Comparison of ENCODE assay signal across 24 mouse cellular contexts in genomic region chr8:107007795-107008194, GRCm38 (mm10). TPM values are rescaled to one million over a fixed set of nuclear protein-coding genes. Genes with fewer than 3 reads are reported as not detected.
DNase-seq lines count a peak whose midpoint lies in the region; ATAC-seq lines count a peak whose summit lies in the region.
"Had no signal": no experiment of that assay in that cellular context is flagged by ENCODE, and none has a peak within 500 bp of the region (broad histone marks: within the 10 kb centered on the region; RNA-seq: fewer than 3 reads in every experiment).

No protein-coding gene starts in this region.

- no peak overlapping the region for H3K4me3 ChIP-seq in intestine, embryonic 16.5 days (ENCODE audit: low read length)
- H3K4me3 ChIP-seq: embryonic facial prominence, embryonic 10.5 days; forebrain, embryonic 13.5 days; heart, embryonic 13.5 days; hindbrain, embryonic 15.5 days had no signal

- peak; percentile 38 to 60 for DNase-seq in frontal cortex, adult 2 months (ENCODE audit: extremely low spot score in 1 of 2, low spot score in 1 of 2)
- DNase-seq in frontal cortex, postnatal 10 days (ENCODE audit: low spot score in 2 of 2), result no peak
- DNase-seq in left cerebral cortex, adult 18-20 months (ENCODE audit: low spot score in 2 of 2), result peak; percentile 12 to 30
- no peak for DNase-seq in left cerebral cortex, postnatal 10 days (ENCODE audit: extremely low spot score in 1 of 2, low spot score in 2 of 2)
- peak; percentile 65 for DNase-seq in brain, adult 2 months (ENCODE audit: low read depth, low spot score)
- DNase-seq in left cerebral cortex, postnatal 25 days (ENCODE audit: low spot score in 2 of 2), result peak; percentile 31 to 70
- DNase-seq: adrenal gland, postnatal 10 days; cerebellum, adult 2 months; cerebellum, postnatal 10 days; forebrain, postnatal 0 days; gastrocnemius, postnatal 36 days; heart, adult 11 months; heart, postnatal 36 days had no signal

- WGBS in intestine, embryonic 16.5 days, result 77% methylated on average over 3 of the region's 3 CpGs

- no peaks in the 10 kb centered on the region; the same call in 1 of the 2 replicates for H3K36me3 ChIP-seq in intestine, embryonic 16.5 days (ENCODE audit: control insufficient read depth, insufficient read depth, low read length)

- no peaks in the 10 kb centered on the region for H3K27me3 ChIP-seq in intestine, embryonic 16.5 days (replicated peaks; ENCODE audit: control insufficient read depth, insufficient read depth, low read length)
- H3K27me3 ChIP-seq: forebrain, embryonic 13.5 days; heart, embryonic 13.5 days; hindbrain, embryonic 15.5 days had no signal

- H3K4me2 ChIP-seq in intestine, embryonic 16.5 days (ENCODE audit: low read depth, low read length), result no peak overlapping the region
- H3K4me2 ChIP-seq: forebrain, embryonic 13.5 days; heart, embryonic 13.5 days; hindbrain, embryonic 15.5 days had no signal

- intact Hi-C loops in left cerebral cortex, postnatal 10 days (cut with DNase I), result no loop called here
- intact Hi-C loops in left cerebral cortex, postnatal 25 days (cut with DNase I), result no loop called here

- H3K4me1 ChIP-seq in intestine, embryonic 16.5 days (ENCODE audit: control insufficient read depth, insufficient read depth, low read length), result no peaks in the 10 kb centered on the region
- H3K4me1 ChIP-seq: embryonic facial prominence, embryonic 10.5 days; forebrain, embryonic 13.5 days; hindbrain, embryonic 15.5 days had no signal

- H3K9ac ChIP-seq in intestine, embryonic 16.5 days (ENCODE audit: low read depth, low read length), result no peak overlapping the region
- H3K9ac ChIP-seq: forebrain, embryonic 13.5 days; forebrain, postnatal 0 days; heart, embryonic 13.5 days; hindbrain, embryonic 15.5 days had no signal

- no peaks in the 10 kb centered on the region for H3K9me3 ChIP-seq in intestine, embryonic 16.5 days (ENCODE audit: control insufficient read depth, low read length)
- H3K9me3 ChIP-seq: embryonic facial prominence, embryonic 10.5 days; forebrain, embryonic 13.5 days; heart, embryonic 13.5 days; hindbrain, embryonic 15.5 days had no signal

- H3K27ac ChIP-seq in intestine, embryonic 16.5 days (ENCODE audit: low read length), result no peak overlapping the region
- H3K27ac ChIP-seq: embryonic facial prominence, embryonic 10.5 days; forebrain, embryonic 13.5 days; heart, embryonic 13.5 days; hindbrain, embryonic 15.5 days had no signal

- ATAC-seq in intestine, embryonic 16.5 days, result no peak
- ATAC-seq: forebrain, embryonic 13.5 days; forebrain, postnatal 0 days had no signal

RNA-seq across cellular contexts. Expression of gene Vps4a, which starts 23.2 kb away (rescaled TPM):
- 92.5 and 98.7 TPM in 2 replicates for polyA plus RNA-seq in frontal cortex, adult 2 months (2012; rRNA removed)
- total RNA-seq in left cerebral cortex, adult 18-20 months (2021), result 100 to 1,000 TPM; 116 to 126 TPM
- total RNA-seq in left cerebral cortex, postnatal 10 days (2021), result 100 to 1,000 TPM; 130 to 143 TPM
- total RNA-seq in left cerebral cortex, postnatal 25 days (2021), result 100 to 1,000 TPM; 115 to 125 TPM
- polyA plus RNA-seq in intestine, embryonic 16.5 days (2015; fragmentation: Nextera tagmentation; extraction: Ambion mirVana), result 53.9 and 56.9 TPM in 2 replicates

RNA-seq across cellular contexts. Expression of gene Pdf, which starts 40.6 kb away (rescaled TPM):
- polyA plus RNA-seq in frontal cortex, adult 2 months (2012; rRNA removed), result 27.3 and 31.7 TPM in 2 replicates
- 10 to 100 TPM; 23.8 to 26.3 TPM for total RNA-seq in left cerebral cortex, adult 18-20 months (2021)
- total RNA-seq in left cerebral cortex, postnatal 10 days (2021), result 10 to 100 TPM; 25.5 to 25.8 TPM
- total RNA-seq in left cerebral cortex, postnatal 25 days (2021), result 10 to 100 TPM; 25.1 to 26.8 TPM
- polyA plus RNA-seq in intestine, embryonic 16.5 days (2015; fragmentation: Nextera tagmentation; extraction: Ambion mirVana), result 47.1 and 47.7 TPM in 2 replicates

RNA-seq across cellular contexts. Expression of gene Cog8, which starts 48.7 kb away (rescaled TPM):
- 34.5 and 35.6 TPM in 2 replicates for polyA plus RNA-seq in frontal cortex, adult 2 months (2012; rRNA removed)
- total RNA-seq in left cerebral cortex, adult 18-20 months (2021), result 10 to 100 TPM; 25.6 to 27.8 TPM
- 10 to 100 TPM; 26.2 to 28.0 TPM for total RNA-seq in left cerebral cortex, postnatal 10 days (2021)
- 10 to 100 TPM; 25.8 to 27.2 TPM for total RNA-seq in left cerebral cortex, postnatal 25 days (2021)
- polyA plus RNA-seq in intestine, embryonic 16.5 days (2015; fragmentation: Nextera tagmentation; extraction: Ambion mirVana), result 32.4 and 32.8 TPM in 2 replicates

RNA-seq across cellular contexts. Expression of gene Nip7, which starts 48.9 kb away (rescaled TPM):
- 30.2 and 37.5 TPM in 2 replicates for polyA plus RNA-seq in frontal cortex, adult 2 months (2012; rRNA removed)
- 10 to 100 TPM; 43.2 to 44.9 TPM for total RNA-seq in left cerebral cortex, adult 18-20 months (2021)
- total RNA-seq in left cerebral cortex, postnatal 10 days (2021), result 10 to 100 TPM; 61.0 to 62.3 TPM
- total RNA-seq in left cerebral cortex, postnatal 25 days (2021), result 10 to 100 TPM; 43.0 to 46.6 TPM
- 73.5 and 85.9 TPM in 2 replicates for polyA plus RNA-seq in intestine, embryonic 16.5 days (2015; fragmentation: Nextera tagmentation; extraction: Ambion mirVana)

RNA-seq across cellular contexts. Expression of gene Tmed6, which starts 57.6 kb away (rescaled TPM):
- polyA plus RNA-seq in frontal cortex, adult 2 months (2012; rRNA removed), result not detected in 2 replicates
- not detected for total RNA-seq in left cerebral cortex, adult 18-20 months (2021)
- not detected for total RNA-seq in left cerebral cortex, postnatal 10 days (2021)
- total RNA-seq in left cerebral cortex, postnatal 25 days (2021), result not detected
- 52.3 and 60.5 TPM in 2 replicates for polyA plus RNA-seq in intestine, embryonic 16.5 days (2015; fragmentation: Nextera tagmentation; extraction: Ambion mirVana)
- total RNA-seq: adrenal gland, postnatal 10 days; forebrain, postnatal 0 days; gastrocnemius, adult 8-10 months; gastrocnemius, postnatal 36 days; heart, postnatal 36 days; MEL had no signal
- polyA plus RNA-seq: C2C12; cerebellum, adult 2 months; embryonic facial prominence, embryonic 10.5 days; embryonic facial prominence, embryonic 14.5 days; forebrain, embryonic 13.5 days; forebrain, postnatal 0 days; heart, embryonic 13.5 days; heart, postnatal 0 days; hindbrain, embryonic 11.5 days; hindbrain, embryonic 15.5 days had no signal

Comparison
In these comparisons a context has a peak if more than half of its experiments do, and no peak if none do; other contexts are left out.
1. DNase-seq: peak in frontal cortex, adult 2 months (2 of 2), left cerebral cortex, adult 18-20 months (2 of 2), brain, adult 2 months (single experiment) and left cerebral cortex, postnatal 25 days (2 of 2); none in frontal cortex, postnatal 10 days (0 of 2) and left cerebral cortex, postnatal 10 days (0 of 2).